Mouse (Mus musculus) olfactory bulb, adult 2 months (tissue): ENCODE results near the gene Mecom.

Experiments used
- CTCF ChIP-seq: fragments of 200-500 bp; IDR thresholded peaks from 2 replicates; pipeline ENCODE4 v1.5.1; 2012; ENCODE audit warnings: low read depth, mild to moderate bottlenecking, low read length, moderate library complexity; ENCODE audit not compliant: insufficient read depth
- POLR2A ChIP-seq: fragments of 200-500 bp; IDR thresholded peaks from 2 replicates; pipeline ENCODE4 v1.6.1; 2012; ENCODE audit warnings: mild to moderate bottlenecking, low read depth, low read length, moderate library complexity; ENCODE audit not compliant: insufficient read depth

DNA sequence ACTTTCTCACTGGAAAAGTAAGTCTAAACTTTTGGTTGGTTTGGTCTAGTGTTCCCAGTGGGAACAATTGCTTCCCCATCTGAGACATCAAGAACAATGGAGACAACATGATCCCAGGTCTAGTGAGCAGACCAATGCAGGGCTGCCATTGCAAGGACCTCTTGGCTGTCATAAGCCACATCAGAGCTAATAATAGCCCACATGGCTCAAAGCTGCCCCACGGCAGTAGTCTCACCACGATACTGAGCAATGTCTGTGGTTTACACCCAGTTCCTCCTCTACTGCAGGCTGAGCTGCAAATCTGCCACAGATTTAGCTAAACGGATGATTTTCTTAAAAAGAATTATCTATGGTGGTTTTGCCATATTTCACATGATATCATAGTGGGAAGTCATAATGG is 455.9 kb downstream of the Mecom start:
- TF ChIP-seq POLR2A: no peak
- TF ChIP-seq CTCF: no peak
